Mouse (Mus musculus) neural tube, embryonic 14.5 days (tissue): ENCODE measurements around the gene Tmem63c. TPM values are rescaled to one million over a fixed set of nuclear protein-coding genes. Genes with fewer than 3 reads are reported as not detected.

Source experiments
- ATAC-seq: fragments of 200-750 bp; cut with Nextera tagmentation; 2 replicates; pipeline ENCODE4 v1.8.0; 2017; ENCODE audit warnings: low read depth, mild to moderate bottlenecking, moderate TSS enrichment, moderate library complexity
- H3K27ac ChIP-seq: fragments of 300-500 bp; sonication (generic); 2 replicates; pipeline ENCODE4 v1.5.1; 2014; ENCODE audit warnings: low read depth, mild to moderate bottlenecking, control low read depth, low read length, moderate library complexity, mixed read lengths
- H3K27me3 ChIP-seq: fragments of 300-500 bp; sonication (generic); 2 replicates; pipeline ENCODE4 v1.6.1; 2014; ENCODE audit warnings: low read length; ENCODE audit not compliant: control insufficient read depth, insufficient read depth
- H3K36me3 ChIP-seq: fragments of 300-500 bp; sonication (generic); 2 replicates; pipeline ENCODE4 v1.6.1; 2014; ENCODE audit warnings: low read length, mixed read lengths; ENCODE audit not compliant: control insufficient read depth, insufficient read depth
- H3K4me1 ChIP-seq: fragments of 300-500 bp; sonication (generic); 2 replicates; pipeline ENCODE4 v1.6.1; 2014; ENCODE audit warnings: low read length; ENCODE audit not compliant: control insufficient read depth, insufficient read depth
- H3K4me2 ChIP-seq: fragments of 300-500 bp; sonication (generic); 2 replicates; pipeline ENCODE4 v1.6.1; 2014; ENCODE audit warnings: mild to moderate bottlenecking, low read depth, low read length, control low read depth
- H3K4me3 ChIP-seq: fragments of 300-500 bp; sonication (generic); 2 replicates; pipeline ENCODE4 v1.5.1; 2014; ENCODE audit warnings: low read depth, low read length, control low read depth, mixed read lengths
- H3K9ac ChIP-seq: fragments of 300-500 bp; sonication (generic); replicated peaks from 2 replicates; pipeline ENCODE4 v1.6.1; 2014; ENCODE audit warnings: low read depth, mild to moderate bottlenecking, control low read depth, low read length, mixed read lengths
- H3K9me3 ChIP-seq: fragments of 300-500 bp; sonication (generic); 2 replicates; pipeline ENCODE4 v1.6.1; 2016; ENCODE audit warnings: low read length; ENCODE audit not compliant: control insufficient read depth
- WGBS: fragments of 180-500 bp; shearing (Covaris S2); extraction: QIAGEN DNeasy Blood & Tissue Kit; methylation state at CpG from one replicate; pipeline ENCODE4 v1.1.7; 2014; 5-methylcytosine and 5-hydroxymethylcytosine counted together
- microRNA-seq: library from miRNA; unstranded; fragments of <30 nt; microRNA quantifications from one replicate; pipeline ENCODE4, GENCODE M21; 2016
- polyA plus RNA-seq: library from polyadenylated mRNA; unstranded; fragments of >200 nt; fragmentation: Nextera tagmentation; extraction: Ambion mirVana; gene quantifications from 2 replicates; pipeline ENCODE4 v1.2.1, GENCODE M21; 2014

Tmem63c gene
- polyA plus RNA-seq, 1 experiment from 2014 or later, result 15.8 TPM

DNA sequence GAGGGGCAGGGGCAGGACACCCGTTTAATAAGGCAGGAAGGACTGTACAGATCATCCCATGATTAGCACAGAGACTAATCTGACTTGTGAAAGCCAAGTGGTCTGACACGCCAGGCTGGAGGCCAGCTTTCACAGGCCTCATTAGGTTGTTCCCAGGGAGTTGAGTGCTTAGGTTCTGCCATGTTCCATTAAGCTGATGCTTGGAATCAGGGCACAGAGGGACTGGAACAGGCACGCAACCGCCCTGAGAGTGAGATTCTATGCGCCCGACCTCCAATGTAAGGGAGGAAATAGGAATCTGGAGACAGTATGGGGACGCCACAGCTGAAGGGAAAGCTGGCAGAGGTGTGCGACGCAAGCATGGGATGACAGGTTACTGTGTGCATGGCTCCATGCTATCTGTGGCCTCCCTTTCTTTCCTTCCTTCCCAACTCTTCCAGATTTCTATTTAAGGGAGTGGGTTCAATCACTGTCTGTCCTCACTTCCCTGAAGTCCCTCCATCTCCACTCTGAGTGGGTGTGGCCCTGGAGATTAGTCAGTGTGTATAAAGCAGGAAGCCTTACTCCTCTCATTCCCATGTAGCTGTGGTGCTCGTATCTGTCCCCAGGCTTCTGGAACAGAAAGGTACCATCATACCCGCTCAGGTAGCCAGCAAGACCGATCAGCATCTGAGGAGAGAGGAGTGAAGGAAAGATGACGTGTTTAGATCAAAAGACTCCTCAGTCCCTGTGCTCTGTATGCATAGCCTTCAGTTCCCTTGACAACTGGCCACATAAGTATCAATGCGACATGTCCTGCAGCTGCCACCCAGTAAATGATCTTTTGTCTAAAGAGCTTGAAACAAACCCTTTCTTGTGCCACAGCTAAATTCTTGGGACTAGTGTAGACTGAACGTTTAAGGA, 116.5 kb downstream of the Tmem63c start:
- WGBS, result 63% methylated on average over 15 of the region's 15 CpGs
- no peak overlapping the region for H3K27ac ChIP-seq

DNA sequence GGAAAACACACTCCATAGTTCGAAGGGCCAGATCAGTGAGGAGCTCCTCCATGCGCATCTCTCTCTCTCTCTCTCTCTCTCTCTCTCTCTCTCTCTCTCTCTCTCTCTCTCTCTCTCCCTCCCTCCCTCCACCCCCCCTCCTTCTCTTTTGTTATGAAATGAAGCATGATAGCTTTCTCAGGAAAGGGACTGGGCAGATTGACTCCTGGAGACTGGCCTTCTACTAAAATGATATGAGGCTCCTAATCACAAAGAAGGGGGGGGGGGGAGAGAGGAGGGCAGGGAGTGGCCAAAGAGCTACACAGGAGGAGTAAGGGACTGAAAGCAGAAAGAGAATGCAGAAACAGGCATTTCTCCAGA, 117.2 kb downstream of the Tmem63c start:
- Histone ChIP-seq H3K27me3 (no peaks in the 10 kb centered on the region), H3K9ac (no peak overlapping the region), H3K4me1 (no peaks in the 10 kb centered on the region), H3K9me3 (no peaks in the 10 kb centered on the region), H3K36me3 (no peaks in the 10 kb centered on the region; the same call in 1 of the 2 replicates), H3K4me3 (no peak overlapping the region), H3K27ac (no peak overlapping the region), H3K4me2 (no peak overlapping the region)
- 8% methylated on average over 2 of the region's 2 CpGs for WGBS
- ATAC-seq, result no peak; the same call in 1 of the 2 replicates

More for the DNA sequence above, 116.5 kb downstream of the Tmem63c start:
- no peak overlapping the region for H3K4me3 ChIP-seq
- H3K9ac ChIP-seq, result no peak overlapping the region
- H3K27me3 ChIP-seq, result no peaks in the 10 kb centered on the region
- H3K36me3 ChIP-seq, result no peaks in the 10 kb centered on the region; the same call in 1 of the 2 replicates
- peak; percentile 63; the same call in 1 of the 2 replicates for ATAC-seq
- no peaks in the 10 kb centered on the region for H3K9me3 ChIP-seq
- no peak overlapping the region for H3K4me2 ChIP-seq
- H3K4me1 ChIP-seq, result no peaks in the 10 kb centered on the region

DNA sequence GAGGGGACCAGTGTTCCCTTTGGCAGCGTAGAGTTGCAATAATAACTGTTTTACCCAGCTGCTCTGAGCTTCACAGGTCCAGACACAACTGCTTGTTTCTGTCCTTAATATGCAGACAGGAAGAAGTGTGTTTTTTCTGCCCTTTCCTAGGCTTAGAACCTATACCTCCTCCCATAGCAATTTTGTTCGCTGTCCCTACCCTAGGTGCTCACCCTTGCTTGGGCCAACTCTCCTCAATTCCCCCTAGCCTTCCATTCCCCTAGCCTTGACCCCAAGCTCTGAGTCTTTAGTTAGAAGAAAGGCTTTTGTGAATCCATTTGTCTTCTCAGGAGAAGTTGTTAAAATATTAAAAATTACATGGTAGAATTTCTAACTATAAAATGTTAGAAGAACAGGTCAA, 117.6 kb downstream of the Tmem63c start:
- Histone ChIP-seq H3K4me2 (no peak overlapping the region), H3K4me1 (no peaks in the 10 kb centered on the region), H3K36me3 (no peaks in the 10 kb centered on the region; the same call in 1 of the 2 replicates), H3K27me3 (no peaks in the 10 kb centered on the region), H3K4me3 (no peak overlapping the region), H3K9ac (no peak overlapping the region), H3K9me3 (no peaks in the 10 kb centered on the region), H3K27ac (no peak overlapping the region)
- WGBS, result 44% methylated on average over 2 of the region's 2 CpGs
- no peak for ATAC-seq

Small RNA genes within 50 kb of the gene (microRNA-seq; reads per million reads assigned to microRNA genes)
- not detected for gene Gm25847

Other genes starting within 250 kb of the Tmem63c start
- 47.6 and 58.3 TPM in 2 replicates for gene Irf2bpl, start 136.5 kb upstream of the Tmem63c start, polyA plus RNA-seq
- gene Cipc, start 74.3 kb upstream of the Tmem63c start, polyA plus RNA-seq, result 51.7 and 54.2 TPM in 2 replicates
- gene Zdhhc22, start 30.9 kb upstream of the Tmem63c start, polyA plus RNA-seq, result 10.3 and 20.5 TPM in 2 replicates
- 2.3 and 3.6 TPM in 2 replicates for gene Ngb, start 81.2 kb downstream of the Tmem63c start, polyA plus RNA-seq
- gene Gstz1, start 125.8 kb downstream of the Tmem63c start, polyA plus RNA-seq, result 33.0 and 39.2 TPM in 2 replicates
- 14.4 and 16.9 TPM in 2 replicates for gene Pomt2, start 126.6 kb downstream of the Tmem63c start, polyA plus RNA-seq
- 2.6 and 3.2 TPM in 2 replicates for gene Samd15, start 178.4 kb downstream of the Tmem63c start, polyA plus RNA-seq
- 6.5 and 8.8 TPM in 2 replicates for gene Tmed8, start 179.1 kb downstream of the Tmem63c start, polyA plus RNA-seq
- gene Noxred1, start 217.4 kb downstream of the Tmem63c start, polyA plus RNA-seq, result 1.2 and 2.3 TPM in 2 replicates
- 61.6 and 67.8 TPM in 2 replicates for gene Vipas39, start 244.9 kb downstream of the Tmem63c start, polyA plus RNA-seq
- gene Ahsa1, start 245.1 kb downstream of the Tmem63c start, polyA plus RNA-seq, result 172 and 186 TPM in 2 replicates